Mouse (Mus musculus): ENCODE data around the gene Slc22a21. TPM values are rescaled to one million over a fixed set of nuclear protein-coding genes. Genes with fewer than 3 reads are reported as not detected.

The Slc22a21 gene
- total RNA-seq, 2 experiments from 2014 or later = 2.1 to 2.2 TPM

DNA sequence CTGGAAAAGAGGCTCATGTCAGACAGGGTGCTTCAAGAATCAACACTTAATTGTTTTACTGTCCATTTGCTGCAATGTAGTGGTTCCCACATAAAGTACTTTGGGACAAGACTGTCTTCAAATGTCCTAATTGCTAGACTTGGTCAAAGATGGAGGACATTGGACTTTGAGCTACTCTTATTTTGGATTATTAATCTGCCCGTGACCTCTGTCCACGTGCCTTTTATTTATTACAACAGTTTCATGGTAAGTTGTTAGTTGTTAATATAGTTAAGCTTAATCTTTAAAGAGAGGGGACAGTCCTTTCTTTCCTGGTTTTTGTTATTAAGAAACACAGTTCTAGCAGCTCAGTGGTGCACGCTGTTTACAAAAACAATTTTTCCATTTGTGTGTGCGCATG is 61.3 kb downstream of the Slc22a21 start:
- intact Hi-C loops (cut with DNase I) = no loop called here
- no peak for DNase-seq

DNA sequence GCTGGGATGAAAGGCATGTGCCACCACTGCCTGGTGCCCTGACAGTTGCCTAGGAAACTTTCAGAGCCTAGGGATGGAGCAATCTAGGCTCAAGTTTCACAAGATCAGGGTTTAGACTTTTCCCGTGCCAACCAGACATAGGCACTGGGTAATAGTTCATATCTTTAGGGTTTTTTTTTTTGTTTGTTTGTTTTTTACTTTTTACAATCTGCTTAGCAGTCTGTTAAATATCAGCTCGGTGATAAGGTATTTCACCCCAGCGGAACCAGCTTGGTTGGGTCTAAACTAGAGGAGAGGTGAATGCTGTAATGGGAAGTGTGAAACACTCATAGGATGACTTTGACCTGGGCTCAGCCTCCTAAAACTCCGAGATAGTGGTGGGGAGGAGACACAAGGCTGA is 69.1 kb downstream of the Slc22a21 start:
- DNase-seq = no peak
- intact Hi-C loops (cut with DNase I) = no loop called here

DNA sequence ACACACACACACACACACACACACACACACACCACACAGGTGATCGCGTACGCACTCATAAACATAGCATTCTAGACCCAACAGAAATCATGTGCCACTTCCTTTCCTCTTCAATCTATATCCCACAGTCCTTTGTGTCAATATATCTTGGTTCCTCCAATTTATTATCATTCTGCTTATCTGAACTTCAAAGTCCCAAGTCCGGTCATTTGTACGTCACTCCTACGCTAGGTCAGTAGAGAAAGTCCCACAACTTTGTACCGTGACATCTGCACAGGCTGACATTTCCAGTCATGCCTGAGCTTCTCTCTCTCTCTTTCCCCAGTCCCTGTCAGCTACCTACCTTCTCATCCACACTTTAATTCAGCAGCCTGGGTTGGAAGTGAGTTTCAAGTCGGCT is 71.4 kb downstream of the Slc22a21 start:
- intact Hi-C loops (cut with DNase I) = no loop called here
- DNase-seq = no peak

GRCm38 (mm10) chr11:53904534-53904925 is 75.6 kb downstream of the Slc22a21 start:
- DNase-seq = no peak
- intact Hi-C loops (cut with DNase I) = no loop called here

GRCm38 (mm10) chr11:53903781-53904533 is 76.2 kb downstream of the Slc22a21 start:
- DNase-seq = peak; percentile 25 to 39

DNA sequence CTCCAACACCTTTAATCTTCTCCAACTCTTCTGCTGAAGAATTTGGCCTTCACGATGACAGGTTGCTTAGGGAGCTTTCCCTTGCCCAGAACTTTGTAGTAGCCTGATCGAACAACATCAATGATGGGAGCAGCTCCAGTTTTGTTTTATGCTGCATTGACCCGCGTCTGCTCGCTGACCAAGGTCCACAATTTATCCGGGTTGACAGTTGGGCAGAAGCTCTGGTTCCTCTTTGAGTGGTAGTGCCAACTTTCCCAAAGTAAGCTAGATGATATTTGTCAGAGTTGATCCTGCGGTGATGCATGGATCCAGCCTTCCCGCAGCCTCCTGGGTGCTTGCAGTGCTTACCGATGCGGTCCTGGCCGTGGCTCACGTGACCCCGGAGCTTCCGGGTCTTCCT is 77.4 kb downstream of the Slc22a21 start:
- intact Hi-C loops (cut with DNase I) = no loop called here
- DNase-seq = no peak

More at GRCm38 (mm10) chr11:53903781-53904533, 76.2 kb downstream of the Slc22a21 start:
- intact Hi-C loops (cut with DNase I) = no loop called here

GRCm38 (mm10) chr11:53900991-53901390 is 79.1 kb downstream of the Slc22a21 start:
- intact Hi-C loops (cut with DNase I) = no loop called here
- DNase-seq = no peak

DNA sequence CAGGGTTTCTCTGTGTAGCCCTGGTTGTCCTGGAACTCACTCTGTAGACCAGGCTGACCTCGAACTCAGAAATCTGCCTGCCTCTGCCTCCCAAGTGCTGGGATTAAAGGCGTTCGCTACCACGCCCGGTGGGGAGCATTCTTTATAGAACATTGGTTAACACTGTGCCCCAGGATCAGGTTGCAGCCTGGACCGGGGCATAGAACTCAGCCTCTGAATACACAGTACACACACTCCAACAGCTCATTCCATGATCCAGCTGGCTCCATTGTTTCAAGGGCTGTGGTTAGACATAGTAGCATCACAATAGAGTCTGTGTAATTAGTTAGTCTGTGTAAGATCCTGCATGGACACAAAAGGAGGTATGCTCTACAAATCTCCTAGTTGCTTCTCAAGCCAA is 80.2 kb downstream of the Slc22a21 start:
- intact Hi-C loops (cut with DNase I) = no loop called here
- DNase-seq = no peak

Other genes starting within 250 kb of the Slc22a21 start
- gene Irf1, start 210.3 kb downstream of the Slc22a21 start, total RNA-seq (2021) = 10 to 100 TPM; 15.3 to 18.4 TPM
- gene Gm17334, start 207.1 kb downstream of the Slc22a21 start, total RNA-seq (2021) = under 1 TPM in 1 of 2 experiments, not detected in 1; 0.30 TPM
- 1 to 10 TPM; 1.9 to 2.0 TPM for gene Gm12216, start 121.1 kb downstream of the Slc22a21 start, total RNA-seq (2021)
- gene Slc22a5, start 88.7 kb downstream of the Slc22a21 start, total RNA-seq (2021) = 10 to 100 TPM; 18.3 to 20.9 TPM
- 1 to 10 TPM; 1.9 to 2.2 TPM for gene Slc22a4, start 47.8 kb upstream of the Slc22a21 start, total RNA-seq (2021)
- gene Pdlim4, start 88.7 kb upstream of the Slc22a21 start, total RNA-seq (2021) = 10 to 100 TPM; 23.4 to 28.2 TPM
- 10 to 100 TPM; 36.8 to 37.0 TPM for gene P4ha2, start 119.8 kb upstream of the Slc22a21 start, total RNA-seq (2021)